Mouse (Mus musculus): ENCODE measurements around the gene Lfng.

DNA sequence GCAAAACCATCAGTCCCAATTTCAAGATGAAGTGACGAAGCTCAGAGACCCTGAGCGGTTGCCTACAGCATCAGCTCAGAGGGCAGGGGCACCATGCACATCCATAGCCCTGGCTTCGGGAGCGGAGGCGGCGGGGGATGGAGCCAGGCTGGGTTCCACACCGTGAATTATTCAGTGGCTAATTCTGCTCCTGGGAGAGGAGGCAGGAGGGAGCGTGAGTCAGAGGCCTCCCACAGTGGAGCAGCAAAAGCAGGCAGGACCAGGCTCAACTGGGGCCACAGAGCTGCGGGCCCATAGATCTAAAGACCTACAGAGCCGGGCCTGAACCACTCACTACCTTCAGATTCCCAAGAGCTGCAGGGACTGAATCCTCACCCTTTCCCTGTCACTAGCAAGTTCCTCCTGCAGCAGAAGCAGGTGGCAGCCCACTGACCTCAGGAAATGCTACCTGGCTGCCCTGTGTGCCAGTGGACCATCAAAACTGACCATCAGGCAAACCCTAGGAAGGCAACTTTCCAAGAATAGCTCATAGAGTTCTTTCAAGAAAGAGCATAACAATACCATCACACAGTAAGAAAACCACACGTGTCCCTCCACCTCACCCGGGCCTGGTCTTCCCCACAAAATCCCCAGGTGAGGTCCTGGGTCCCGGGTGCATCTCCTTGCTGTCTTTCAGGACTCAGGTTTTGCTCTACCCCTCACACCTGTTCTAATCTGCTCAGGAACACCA, 40.1 kb downstream of the Lfng start:
- TF ChIP-seq POLR2A (IDR thresholded peaks at IDR 0.05; ENCODE audit: borderline replicate concordance, insufficient read depth, low read length) (no peak), CTCF (IDR thresholded peaks at IDR 0.05; ENCODE audit: borderline replicate concordance, insufficient read depth, low read depth, low read length) (no peak)

All from cerebellum, adult 2 months (tissue).